Mouse (Mus musculus): ENCODE data around the gene Hpd. TPM values are rescaled to one million over a fixed set of nuclear protein-coding genes. Genes with fewer than 3 reads are reported as not detected.

The Hpd gene
- polyA plus RNA-seq, 1 experiment from 2014 or later, result not detected

DNA sequence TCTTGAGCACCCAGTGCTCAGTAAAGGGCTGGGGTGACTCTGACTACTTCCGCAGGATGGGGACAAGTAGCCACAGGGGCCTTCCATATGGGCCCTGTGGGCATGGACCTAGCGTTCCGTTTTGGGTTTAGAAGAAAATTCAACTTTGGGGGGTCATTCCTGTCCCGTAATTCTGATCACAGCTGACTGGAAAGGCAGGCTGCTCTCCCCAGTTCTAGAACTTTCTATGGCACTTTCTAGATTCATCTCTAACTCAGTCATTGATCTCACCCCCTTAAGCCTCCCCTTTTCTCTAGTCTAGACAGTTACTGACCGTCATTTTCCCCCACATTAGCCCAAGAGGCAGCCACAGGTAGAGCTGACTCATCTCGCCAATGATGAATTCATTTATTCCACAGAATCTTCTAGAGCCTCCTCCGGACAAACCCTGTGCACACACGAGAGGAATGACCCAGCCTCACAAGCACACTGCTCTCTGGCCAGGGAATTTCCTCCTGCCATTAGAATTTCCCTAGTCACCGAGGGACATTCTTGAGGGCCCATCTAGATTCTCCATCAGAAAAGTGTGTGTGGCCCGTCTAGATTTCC lies 53.3 kb downstream of the Hpd start:
- Histone ChIP-seq H3K9ac (ENCODE audit: low read depth, low read length) (no peak overlapping the region), H3K4me2 (ENCODE audit: low read length) (no peak overlapping the region), H3K4me1 (ENCODE audit: control insufficient read depth, insufficient read depth, low read depth, low read length) (peaks cover 23% of the 10 kb centered on the region), H3K9me3 (ENCODE audit: control insufficient read depth, low read length) (no peaks in the 10 kb centered on the region), H3K27ac (ENCODE audit: low read depth, low read length) (no peak overlapping the region), H3K27me3 (replicated peaks; ENCODE audit: control insufficient read depth, insufficient read depth, low read length) (no peaks in the 10 kb centered on the region), H3K4me3 (ENCODE audit: low read length) (no peak overlapping the region), H3K36me3 (ENCODE audit: control insufficient read depth, insufficient read depth, low read length) (peaks cover 2% of the 10 kb centered on the region; the same call in 1 of the 2 replicates)
- ATAC-seq, result no peak
- 87% methylated on average over 10 of the region's 10 CpGs for WGBS

GRCm38 (mm10) chr5:123128426-123129169 lies 53.9 kb downstream of the Hpd start:
- no peak overlapping the region for H3K9ac ChIP-seq (ENCODE audit: low read depth, low read length)
- no peak overlapping the region for H3K4me3 ChIP-seq (ENCODE audit: low read length)
- no peak for ATAC-seq
- WGBS, result 56% methylated on average over 10 of the region's 10 CpGs
- peaks cover 2% of the 10 kb centered on the region; the same call in 1 of the 2 replicates for H3K36me3 ChIP-seq (ENCODE audit: control insufficient read depth, insufficient read depth, low read length)
- no peaks in the 10 kb centered on the region for H3K27me3 ChIP-seq (replicated peaks; ENCODE audit: control insufficient read depth, insufficient read depth, low read length)
- no peak overlapping the region for H3K4me2 ChIP-seq (ENCODE audit: low read length)
- no peaks in the 10 kb centered on the region for H3K9me3 ChIP-seq (ENCODE audit: control insufficient read depth, low read length)
- no peak overlapping the region for H3K27ac ChIP-seq (ENCODE audit: low read depth, low read length)
- peaks cover 16% of the 10 kb centered on the region for H3K4me1 ChIP-seq (ENCODE audit: control insufficient read depth, insufficient read depth, low read depth, low read length)

DNA sequence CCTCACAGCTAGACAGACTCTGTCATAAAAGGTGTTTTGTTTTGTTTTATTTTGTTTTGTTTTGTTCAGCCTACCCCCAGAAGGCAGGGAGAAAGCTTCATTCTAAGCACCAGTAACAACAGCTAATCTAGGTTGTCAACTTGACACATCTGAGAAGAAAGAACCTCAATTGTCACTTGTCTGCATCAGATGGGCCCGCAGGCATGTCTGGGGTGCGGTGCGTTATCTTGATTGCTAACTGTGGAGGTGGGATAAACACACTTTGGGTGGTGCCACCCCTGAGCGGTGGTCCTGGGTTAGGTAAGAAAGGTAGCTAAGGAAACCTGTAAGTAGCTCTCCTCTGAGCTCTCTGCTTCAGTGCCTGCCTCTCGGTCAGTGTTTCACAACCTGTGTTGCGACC lies 55.5 kb downstream of the Hpd start:
- Histone ChIP-seq H3K36me3 (ENCODE audit: control insufficient read depth, insufficient read depth, low read length) (peaks cover 2% of the 10 kb centered on the region; the same call in 1 of the 2 replicates), H3K4me2 (ENCODE audit: low read length) (no peak overlapping the region), H3K27ac (ENCODE audit: low read depth, low read length) (no peak overlapping the region), H3K9me3 (ENCODE audit: control insufficient read depth, low read length) (no peaks in the 10 kb centered on the region), H3K27me3 (replicated peaks; ENCODE audit: control insufficient read depth, insufficient read depth, low read length) (no peaks in the 10 kb centered on the region), H3K4me3 (ENCODE audit: low read length) (no peak overlapping the region), H3K4me1 (ENCODE audit: control insufficient read depth, insufficient read depth, low read depth, low read length) (peaks cover 2% of the 10 kb centered on the region), H3K9ac (ENCODE audit: low read depth, low read length) (no peak overlapping the region)
- 78% methylated on average over 6 of the region's 6 CpGs for WGBS
- no peak for ATAC-seq

DNA sequence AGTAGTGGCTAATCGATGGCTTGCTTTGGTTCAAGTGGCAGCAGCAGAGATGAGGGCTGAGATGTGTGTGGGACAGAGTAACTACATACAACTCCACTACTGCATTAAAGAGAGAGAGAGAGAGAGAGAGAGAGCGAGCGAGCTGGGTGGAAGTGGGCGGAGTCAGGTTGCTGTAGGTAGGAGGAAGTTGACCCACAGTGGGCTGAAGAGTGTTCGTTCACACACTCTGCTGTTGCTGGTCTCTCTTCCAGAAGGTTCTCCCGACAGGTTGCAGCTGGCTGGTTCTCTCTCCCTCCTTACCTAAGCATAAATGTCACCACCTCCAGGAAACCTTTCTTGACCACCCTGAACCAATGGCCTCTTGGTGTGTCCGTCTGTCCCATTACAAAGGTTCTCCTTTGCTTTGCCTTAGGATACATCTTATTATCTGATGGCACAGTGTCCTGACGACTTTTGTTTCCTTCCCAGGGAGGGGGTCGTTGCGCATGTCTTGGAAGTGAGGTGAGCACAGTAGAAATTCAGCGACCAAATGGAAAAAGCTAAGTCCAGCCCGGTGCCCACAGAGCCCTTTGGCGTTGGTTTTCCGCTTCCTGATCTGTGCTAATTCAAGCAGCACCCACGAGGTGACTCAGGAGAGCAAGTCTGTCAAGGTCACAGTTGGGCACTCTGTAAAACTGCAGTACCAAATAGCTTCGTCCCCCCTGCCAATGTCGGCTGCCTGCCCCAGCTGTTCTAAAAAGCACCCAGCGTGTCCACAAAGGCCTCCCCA lies 56.7 kb downstream of the Hpd start:
- no peak overlapping the region for H3K27ac ChIP-seq (ENCODE audit: low read depth, low read length)
- H3K4me2 ChIP-seq (ENCODE audit: low read length), result no peak overlapping the region
- no peak overlapping the region for H3K9ac ChIP-seq (ENCODE audit: low read depth, low read length)
- 82% methylated on average over 15 of the region's 18 CpGs for WGBS
- peaks cover 2% of the 10 kb centered on the region; the same call in 1 of the 2 replicates for H3K36me3 ChIP-seq (ENCODE audit: control insufficient read depth, insufficient read depth, low read length)
- H3K4me3 ChIP-seq (ENCODE audit: low read length), result no peak overlapping the region
- no peak for ATAC-seq
- H3K9me3 ChIP-seq (ENCODE audit: control insufficient read depth, low read length), result no peaks in the 10 kb centered on the region
- H3K27me3 ChIP-seq (replicated peaks; ENCODE audit: control insufficient read depth, insufficient read depth, low read length), result no peaks in the 10 kb centered on the region
- no peaks in the 10 kb centered on the region; the same call in 1 of the 2 replicates for H3K4me1 ChIP-seq (ENCODE audit: control insufficient read depth, insufficient read depth, low read depth, low read length)

- ATAC-seq, result no peak
- Histone ChIP-seq H3K9me3 (ENCODE audit: control insufficient read depth, low read length) (no peaks in the 10 kb centered on the region), H3K27me3 (replicated peaks; ENCODE audit: control insufficient read depth, insufficient read depth, low read length) (no peaks in the 10 kb centered on the region), H3K4me1 (ENCODE audit: control insufficient read depth, insufficient read depth, low read depth, low read length) (no peaks in the 10 kb centered on the region; the same call in 1 of the 2 replicates), H3K9ac (ENCODE audit: low read depth, low read length) (no peak overlapping the region), H3K4me2 (ENCODE audit: low read length) (no peak overlapping the region), H3K4me3 (ENCODE audit: low read length) (no peak overlapping the region), H3K27ac (ENCODE audit: low read depth, low read length) (no peak overlapping the region), H3K36me3 (ENCODE audit: control insufficient read depth, insufficient read depth, low read length) (peaks cover 2% of the 10 kb centered on the region; the same call in 1 of the 2 replicates)
- WGBS, result 86% methylated on average over 6 of the region's 6 CpGs
Measured at GRCm38 (mm10) chr5:123125105-123125504, 57.4 kb downstream of the Hpd start.

- Histone ChIP-seq H3K4me1 (ENCODE audit: control insufficient read depth, insufficient read depth, low read depth, low read length) (no peaks in the 10 kb centered on the region), H3K36me3 (ENCODE audit: control insufficient read depth, insufficient read depth, low read length) (no peaks in the 10 kb centered on the region), H3K27me3 (replicated peaks; ENCODE audit: control insufficient read depth, insufficient read depth, low read length) (no peaks in the 10 kb centered on the region), H3K4me2 (ENCODE audit: low read length) (no peak overlapping the region), H3K9me3 (ENCODE audit: control insufficient read depth, low read length) (no peaks in the 10 kb centered on the region), H3K27ac (ENCODE audit: low read depth, low read length) (no peak overlapping the region), H3K9ac (ENCODE audit: low read depth, low read length) (no peak overlapping the region), H3K4me3 (ENCODE audit: low read length) (no peak overlapping the region)
- 87% methylated on average over 4 of the region's 4 CpGs for WGBS
- ATAC-seq, result no peak
Measured at GRCm38 (mm10) chr5:123122181-123122580, 60.3 kb downstream of the Hpd start.

Other genes with a start within 250 kb of the Hpd start
- 88.8 and 99.8 TPM in 2 replicates for gene Kdm2b, start 192.9 kb downstream of the Hpd start, polyA plus RNA-seq (2015; fragmentation: Nextera tagmentation; extraction: Ambion mirVana)
- 14.2 TPM in 2 replicates for gene Orai1, start 167.7 kb downstream of the Hpd start, polyA plus RNA-seq (2015; fragmentation: Nextera tagmentation; extraction: Ambion mirVana)
- 0.47 and 0.81 TPM in 2 replicates for gene Morn3, start 135.7 kb downstream of the Hpd start, polyA plus RNA-seq (2015; fragmentation: Nextera tagmentation; extraction: Ambion mirVana)
- 17.3 and 19.8 TPM in 2 replicates for gene Tmem120b, start 114.3 kb downstream of the Hpd start, polyA plus RNA-seq (2015; fragmentation: Nextera tagmentation; extraction: Ambion mirVana)
- 26.6 and 29.7 TPM in 2 replicates for gene Rhof, start 50.0 kb downstream of the Hpd start, polyA plus RNA-seq (2015; fragmentation: Nextera tagmentation; extraction: Ambion mirVana)
- gene Setd1b, start 40.5 kb downstream of the Hpd start, polyA plus RNA-seq (2015; fragmentation: Nextera tagmentation; extraction: Ambion mirVana), result 9.5 and 9.8 TPM in 2 replicates
- gene Psmd9, start 13.3 kb downstream of the Hpd start, polyA plus RNA-seq (2015; fragmentation: Nextera tagmentation; extraction: Ambion mirVana), result 77.2 and 89.4 TPM in 2 replicates
- 1.1 and 1.4 TPM in 2 replicates for gene Wdr66, start 69.4 kb upstream of the Hpd start, polyA plus RNA-seq (2015; fragmentation: Nextera tagmentation; extraction: Ambion mirVana)
- gene Bcl7a, start 161.1 kb upstream of the Hpd start, polyA plus RNA-seq (2015; fragmentation: Nextera tagmentation; extraction: Ambion mirVana), result 31.1 and 36.7 TPM in 2 replicates
- 15.2 and 20.7 TPM in 2 replicates for gene Mlxip, start 212.1 kb upstream of the Hpd start, polyA plus RNA-seq (2015; fragmentation: Nextera tagmentation; extraction: Ambion mirVana)